Mouse (Mus musculus) MEL (cell line): ENCODE measurements around the gene Hoxd10. TPM values are rescaled to one million over a fixed set of nuclear protein-coding genes. Genes with fewer than 3 reads are reported as not detected.

Source experiments
- DNase-seq: peaks from one replicate; pipeline ENCODE4 v3.0.0; 2011; ENCODE audit warnings: low read depth, low spot score
- H3K27ac ChIP-seq: 2 replicates; pipeline ENCODE4 v1.5.1; 2012; ENCODE audit warnings: low read depth, mild to moderate bottlenecking, control low read depth, low read length, moderate library complexity; ENCODE audit not compliant: control insufficient read depth
- H3K27me3 ChIP-seq, 2 experiments: fragments of 150-350 bp in 1 of 2; sonication (generic) in 1 of 2; 2 replicates each; pipeline ENCODE4 v1.6.1; 2012; ENCODE audit warnings: low read length in 2 of 2, mild to moderate bottlenecking in 2 of 2, improper control_type of control experiment in 1 of 2, moderate library complexity in 1 of 2; ENCODE audit not compliant: insufficient read depth in 2 of 2, control insufficient read depth in 1 of 2
- H3K36me3 ChIP-seq, 2 experiments: 2 replicates each; pipeline ENCODE4 v1.6.1; 2012 to 2014; ENCODE audit warnings: low read length in 2 of 2, improper control_type of control experiment in 1 of 2, inconsistent platforms in 1 of 2, mild to moderate bottlenecking in 1 of 2; ENCODE audit not compliant: insufficient read depth in 2 of 2, control insufficient read depth in 1 of 2
- H3K4me1 ChIP-seq, 2 experiments: fragments of 150-350 bp in 1 of 2; sonication (generic) in 1 of 2; 2 replicates each; pipeline ENCODE4 v1.6.1; 2012; ENCODE audit warnings: low read length in 2 of 2, improper control_type of control experiment in 1 of 2, mild to moderate bottlenecking in 1 of 2; ENCODE audit not compliant: insufficient read depth in 2 of 2, control insufficient read depth in 1 of 2
- H3K4me3 ChIP-seq, 2 experiments: fragments of 150-350 bp in 1 of 2; sonication (generic) in 1 of 2; 2 replicates each; pipeline ENCODE4 v1.5.1; 2012; ENCODE audit warnings: low read depth in 2 of 2, low read length in 2 of 2, mild to moderate bottlenecking in 2 of 2, moderate library complexity in 2 of 2, control low read depth in 1 of 2, improper control_type of control experiment in 1 of 2; ENCODE audit not compliant: control insufficient read depth in 1 of 2, insufficient read depth in 1 of 2
- H3K79me2 ChIP-seq: 2 replicates; pipeline ENCODE4 v1.6.1; 2012; ENCODE audit warnings: mild to moderate bottlenecking, low read length, moderate library complexity; ENCODE audit not compliant: control insufficient read depth, poor library complexity, insufficient read depth
- H3K9ac ChIP-seq: 2 replicates; pipeline ENCODE4 v1.6.1; 2012; ENCODE audit warnings: low read depth, mild to moderate bottlenecking, control low read depth, low read length, moderate library complexity; ENCODE audit not compliant: control insufficient read depth, poor library complexity, severe bottlenecking
- H3K9me3 ChIP-seq: fragments of 150-350 bp; sonication (generic); replicated peaks from 2 replicates; pipeline ENCODE4 v1.6.1; 2012; ENCODE audit warnings: mild to moderate bottlenecking, low read length, improper control_type of control experiment, moderate library complexity; ENCODE audit not compliant: insufficient read depth
- BHLHE40 ChIP-seq: IDR thresholded peaks from 2 replicates; pipeline ENCODE4 v1.6.1; 2012; ENCODE audit warnings: low read depth, mild to moderate bottlenecking, inconsistent platforms, low read length, improper control_type of control experiment, borderline replicate concordance
- CHD2 ChIP-seq: IDR thresholded peaks from 2 replicates; pipeline ENCODE4 v1.6.1; 2011; ENCODE audit warnings: low read length, improper control_type of control experiment
- CTCF ChIP-seq, 3 experiments: IDR thresholded peaks in 2 of 3; conservative IDR thresholded peaks in 1 of 3; 2 replicates each; pipeline ENCODE4 v1.5.1; 2011 to 2012; ENCODE audit warnings: low read length in 3 of 3, low read depth in 2 of 3, mild to moderate bottlenecking in 2 of 3, improper control_type of control experiment in 1 of 3, inconsistent platforms in 1 of 3, mixed read lengths in 1 of 3, moderate library complexity in 1 of 3; ENCODE audit not compliant: control insufficient read depth in 1 of 3, insufficient read depth in 1 of 3, poor library complexity in 1 of 3, severe bottlenecking in 1 of 3
- E2F4 ChIP-seq: IDR thresholded peaks from 2 replicates; pipeline ENCODE4 v1.6.1; 2011; ENCODE audit warnings: low read depth, low read length, improper control_type of control experiment, borderline replicate concordance
- EP300 ChIP-seq, 2 experiments: IDR thresholded peaks; 2 replicates each; pipeline ENCODE4 v1.6.1; 2011; ENCODE audit warnings: improper control_type of control experiment in 2 of 2, low read length in 2 of 2, low read depth in 1 of 2, mild to moderate bottlenecking in 1 of 2
- GATA1 ChIP-seq: IDR thresholded peaks from 2 replicates; pipeline ENCODE4 v1.6.1; 2011; ENCODE audit warnings: low read depth, low read length, improper control_type of control experiment
- JUND ChIP-seq: IDR thresholded peaks from 2 replicates; pipeline ENCODE4 v1.6.1; 2011; ENCODE audit warnings: low read depth, mild to moderate bottlenecking, improper control_type of control experiment, low read length
- KAT2A ChIP-seq: conservative IDR thresholded peaks from 2 replicates; pipeline ENCODE4 v1.6.1; 2012; ENCODE audit warnings: low read depth, low read length, improper control_type of control experiment, inconsistent platforms
- MAFK ChIP-seq: IDR thresholded peaks from 2 replicates; pipeline ENCODE4 v1.6.1; 2011; ENCODE audit warnings: low read depth, mild to moderate bottlenecking, low read length, improper control_type of control experiment, borderline replicate concordance
- MAZ ChIP-seq: IDR thresholded peaks from 2 replicates; pipeline ENCODE4 v1.6.1; 2012; ENCODE audit warnings: low read depth, mild to moderate bottlenecking, inconsistent platforms, low read length, improper control_type of control experiment
- MXI1 ChIP-seq: IDR thresholded peaks from 2 replicates; pipeline ENCODE4 v1.6.1; 2011; ENCODE audit warnings: mild to moderate bottlenecking, low read depth, low read length, improper control_type of control experiment
- MYC ChIP-seq: IDR thresholded peaks from 2 replicates; pipeline ENCODE4 v1.6.1; 2011; ENCODE audit warnings: low read depth, mild to moderate bottlenecking, low read length, improper control_type of control experiment, moderate library complexity
- NRF1 ChIP-seq: IDR thresholded peaks from 2 replicates; pipeline ENCODE4 v1.6.1; 2014; ENCODE audit warnings: low read depth, mild to moderate bottlenecking, inconsistent platforms, low read length, improper control_type of control experiment, moderate library complexity; ENCODE audit not compliant: poor library complexity, insufficient read depth, severe bottlenecking
- POLR2A ChIP-seq, 2 experiments: IDR thresholded peaks; 2 replicates each; pipeline ENCODE4 v1.6.1; 2011 to 2012; ENCODE audit warnings: low read length in 2 of 2, mild to moderate bottlenecking in 2 of 2, control low read depth in 1 of 2, improper control_type of control experiment in 1 of 2, low read depth in 1 of 2, moderate library complexity in 1 of 2; ENCODE audit not compliant: control insufficient read depth in 1 of 2, insufficient read depth in 1 of 2, poor library complexity in 1 of 2
- POLR2AphosphoS2 ChIP-seq: IDR thresholded peaks from 2 replicates; pipeline ENCODE4 v1.6.1; 2011; ENCODE audit warnings: low read length, improper control_type of control experiment
- POLR2AphosphoS5 ChIP-seq: IDR thresholded peaks from 2 replicates; pipeline ENCODE4 v1.6.1; 2012; ENCODE audit warnings: low read depth, borderline replicate concordance, mild to moderate bottlenecking, inconsistent platforms, low read length, moderate library complexity, mixed read lengths
- TAL1 ChIP-seq: IDR thresholded peaks from 2 replicates; pipeline ENCODE4 v1.6.1; 2012; ENCODE audit warnings: mild to moderate bottlenecking, inconsistent platforms, low read length, moderate library complexity, mixed read lengths
- TBP ChIP-seq: IDR thresholded peaks from 2 replicates; pipeline ENCODE4 v1.8.0; 2011; ENCODE audit warnings: low read depth, low read length, improper control_type of control experiment
- TCF12 ChIP-seq: IDR thresholded peaks from 2 replicates; pipeline ENCODE4 v1.6.1; 2014; ENCODE audit warnings: low read depth, mild to moderate bottlenecking, inconsistent platforms, low read length, improper control_type of control experiment, moderate library complexity
- UBTF ChIP-seq: IDR thresholded peaks from 2 replicates; pipeline ENCODE4 v1.6.1; 2012; ENCODE audit warnings: low read depth, mild to moderate bottlenecking, inconsistent platforms, low read length, improper control_type of control experiment, moderate library complexity, borderline replicate concordance; ENCODE audit not compliant: insufficient read depth
- ZKSCAN1 ChIP-seq: IDR thresholded peaks from 2 replicates; pipeline ENCODE4 v1.6.1; 2012; ENCODE audit warnings: low read depth, mild to moderate bottlenecking, inconsistent platforms, low read length, improper control_type of control experiment, moderate library complexity
- ZMIZ1 ChIP-seq: IDR thresholded peaks from 2 replicates; pipeline ENCODE4 v1.6.1; 2012; ENCODE audit warnings: low read depth, mild to moderate bottlenecking, inconsistent platforms, low read length, improper control_type of control experiment, moderate library complexity
- polyA plus RNA-seq, 2 experiments: library from polyadenylated mRNA; stranded (reverse) in 1 of 2; unstranded in 1 of 2; fragments of >175 nt in 1 of 2; fragments of >200 nt in 1 of 2; gene quantifications; 2 replicates each; pipeline versions ENCODE4 v1.2.1 to v1.2.4; 2012; ENCODE audit warnings: low replicate concordance in 2 of 2, low read depth in 1 of 2; ENCODE audit not compliant: insufficient read length in 2 of 2, insufficient read depth in 1 of 2, missing spikeins in 1 of 2
- total RNA-seq: library from RNA; depleted of rRNA; stranded (reverse); fragments of 300-350 nt; gene quantifications from 2 replicates; pipeline ENCODE4 v1.2.3, GENCODE M21; 2012

Hoxd10 gene
- total and polyA plus RNA-seq, 3 experiments = not detected

- Histone ChIP-seq H3K79me2 (no peaks in the 10 kb centered on the region), H3K27me3 (peaks cover 0 to 2% of the 10 kb centered on the region in 2 experiments; a peak in 2 of 4 replicates), H3K36me3 (no peaks in the 10 kb centered on the region), H3K4me3 (no peak overlapping the region), H3K9me3 (no peaks in the 10 kb centered on the region), H3K9ac (no peak overlapping the region), H3K4me1 (no peaks in the 10 kb centered on the region), H3K27ac (no peak overlapping the region)
- DNase-seq = no peak
- TF ChIP-seq ZMIZ1 (no peak), CHD2 (no peak)
- TF ChIP-seq, all 39 proteins: peak for 0
These were observed 41.0 kb downstream of the Hoxd10 start for GRCm38 (mm10) chr2:74732513-74733316.

GRCm38 (mm10) chr2:74733317-74733661 is 41.6 kb downstream of the Hoxd10 start:
- no peak for DNase-seq
- no peak overlapping the region for H3K4me3 ChIP-seq

GRCm38 (mm10) chr2:74733765-74734164 is 42.0 kb downstream of the Hoxd10 start:
- Histone ChIP-seq H3K27me3 (peaks cover 0 to 2% of the 10 kb centered on the region in 2 experiments; a peak in 2 of 4 replicates), H3K4me1 (no peaks in the 10 kb centered on the region), H3K9me3 (no peaks in the 10 kb centered on the region), H3K79me2 (no peaks in the 10 kb centered on the region), H3K4me3 (no peak overlapping the region), H3K27ac (no peak overlapping the region), H3K36me3 (no peaks in the 10 kb centered on the region), H3K9ac (no peak overlapping the region)
- TF ChIP-seq CHD2 (no peak), EP300 (IDR thresholded peaks at IDR 0.05; ENCODE audit: low read depth in 1 of 2, low read length in 2 of 2) (no peak), MXI1 (no peak), ZKSCAN1 (no peak), E2F4 (no peak), BHLHE40 (no peak), UBTF (no peak), KAT2A (no peak), NRF1 (no peak), GATA1 (no peak), JUND (no peak)
- TF ChIP-seq, all 39 proteins: peak for 0
- DNase-seq = no peak

More at GRCm38 (mm10) chr2:74733317-74733661, 41.6 kb downstream of the Hoxd10 start:
- Histone ChIP-seq H3K4me1 (no peaks in the 10 kb centered on the region), H3K36me3 (no peaks in the 10 kb centered on the region), H3K79me2 (no peaks in the 10 kb centered on the region), H3K27ac (no peak overlapping the region), H3K9ac (no peak overlapping the region), H3K27me3 (peaks cover 0 to 2% of the 10 kb centered on the region in 2 experiments; a peak in 2 of 4 replicates), H3K9me3 (no peaks in the 10 kb centered on the region)
- TF ChIP-seq TAL1 = no peak
- TF ChIP-seq MYC = no peak
- no peak for TF ChIP-seq MAZ
- TF ChIP-seq MAFK = no peak
- no peak for TF ChIP-seq POLR2AphosphoS5
- no peak for TF ChIP-seq KAT2A
- no peak for TF ChIP-seq POLR2A (IDR thresholded peaks at IDR 0.05; ENCODE audit: control insufficient read depth in 1 of 2, insufficient read depth in 1 of 2, low read depth in 1 of 2, low read length in 2 of 2, poor library complexity in 1 of 2)
- no peak for TF ChIP-seq MXI1
- TF ChIP-seq TBP = no peak
- TF ChIP-seq ZKSCAN1 = no peak
- no peak for TF ChIP-seq TCF12
- no peak for TF ChIP-seq E2F4
- TF ChIP-seq ZMIZ1 = no peak
- no peak for TF ChIP-seq GATA1
- no peak for TF ChIP-seq POLR2AphosphoS2
- TF ChIP-seq CTCF (IDR thresholded peaks at IDR 0.05 in 2 of 3, conservative IDR thresholded peaks at IDR 0.05 in 1 of 3; ENCODE audit: control insufficient read depth in 1 of 3, insufficient read depth in 1 of 3, low read depth in 2 of 3, low read length in 3 of 3, poor library complexity in 1 of 3, severe bottlenecking in 1 of 3) = no peak
